Mouse (Mus musculus) bone marrow macrophage, adult 2 months (primary cell): ENCODE results near the gene Lurap1l.

Source experiments
- CTCF ChIP-seq: IDR thresholded peaks from 2 replicates; pipeline ENCODE4 v1.5.1; 2012; ENCODE audit warnings: low read depth, mild to moderate bottlenecking, low read length, moderate library complexity
- POLR2A ChIP-seq: IDR thresholded peaks from 2 replicates; pipeline ENCODE4 v1.6.1; 2012; ENCODE audit warnings: mild to moderate bottlenecking, low read depth, low read length, borderline replicate concordance

- no peak for TF ChIP-seq CTCF
- no peak for TF ChIP-seq POLR2A
Measured at GRCm38 (mm10) chr4:80944605-80945004, 34.2 kb downstream of the Lurap1l start.
